Mouse (Mus musculus) bone marrow macrophage, adult 2 months (primary cell): Measurements from ENCODE around the gene Camk1d.

Experiments used
- CTCF ChIP-seq: IDR thresholded peaks from 2 replicates; pipeline ENCODE4 v1.5.1; 2012; ENCODE audit warnings: low read depth, mild to moderate bottlenecking, low read length, moderate library complexity
- POLR2A ChIP-seq: IDR thresholded peaks from 2 replicates; pipeline ENCODE4 v1.6.1; 2012; ENCODE audit warnings: mild to moderate bottlenecking, low read depth, low read length, borderline replicate concordance

DNA sequence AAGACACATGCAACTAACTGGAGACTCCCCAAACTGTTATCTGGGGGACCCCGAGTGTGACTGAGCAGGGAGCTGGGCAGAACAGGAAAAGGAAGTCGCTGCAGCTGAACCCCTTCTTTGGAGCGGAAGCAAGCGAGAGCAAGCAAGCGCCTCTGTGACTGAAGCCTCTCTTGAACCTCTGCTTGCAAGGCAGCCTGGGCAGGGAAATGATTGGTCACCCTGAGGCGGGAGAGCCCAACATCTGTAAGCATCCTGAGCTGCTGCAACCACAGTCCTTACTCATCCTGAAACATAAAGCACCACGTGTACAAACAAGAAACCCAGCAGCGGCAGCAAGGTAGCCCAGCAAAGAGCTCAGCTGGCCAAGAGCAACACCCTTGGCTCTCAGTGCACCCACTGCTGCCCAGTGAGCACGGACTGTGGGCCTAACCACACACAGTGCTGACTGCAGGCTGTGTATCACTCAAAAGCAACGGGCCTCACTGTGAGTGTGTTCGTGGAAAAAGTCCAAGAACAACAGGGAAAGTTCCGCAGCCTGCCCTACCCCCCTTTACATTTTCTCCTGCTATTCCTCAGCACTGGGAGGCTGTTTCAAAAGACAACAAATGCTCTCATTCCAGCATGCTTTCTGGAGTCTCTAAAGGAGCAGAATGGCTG, 100.5 kb downstream of the Camk1d start:
- TF ChIP-seq POLR2A, result no peak
- TF ChIP-seq CTCF, result no peak
